In genomic region chr1:42241172-42241571, GRCm38 (mm10) we compare ENCODE assay signal across 30 mouse cellular contexts.
DNase-seq lines count a peak whose midpoint lies in the region; ATAC-seq and TF ChIP-seq lines count a peak whose summit lies in the region.
"Had no signal": no experiment of that assay in that cellular context is flagged by ENCODE, and none has a peak within 500 bp of the region (broad histone marks: within the 10 kb centered on the region; RNA-seq: fewer than 3 reads in every experiment).

No protein-coding gene starts in this region.

- 0 out of 2 replicates have a peak overlapping the region, but pooled peaks have one; percentile 19 for H3K27ac ChIP-seq in forebrain, embryonic 12.5 days
- no peak overlapping the region; the same call in 1 of the 2 replicates for H3K27ac ChIP-seq in forebrain, embryonic 16.5 days (ENCODE audit: low read length)
- no peak overlapping the region for H3K27ac ChIP-seq in heart, embryonic 10.5 days
- H3K27ac ChIP-seq in midbrain, embryonic 10.5 days (replicated peaks): peak overlapping the region; percentile 57; the same call in 1 of the 2 replicates
- no peak overlapping the region for H3K27ac ChIP-seq in midbrain, postnatal 0 days (ENCODE audit: low read depth, low read length)
- H3K27ac ChIP-seq in thymus, adult 2 months (ENCODE audit: control insufficient read depth, insufficient read depth, low read length): no peak overlapping the region
- H3K27ac ChIP-seq: embryonic facial prominence, embryonic 10.5 days; embryonic facial prominence, embryonic 13.5 days; gastrocnemius, adult 2 months; hindbrain, embryonic 15.5 days had no signal

- peak; percentile 38 for DNase-seq in heart, embryonic 10.5 days (ENCODE audit: low spot score)
- DNase-seq in heart, postnatal 10 days: no peak
- DNase-seq in midbrain, embryonic 10.5 days (ENCODE audit: low spot score): no peak
- no peak for DNase-seq in midbrain, postnatal 0 days (ENCODE audit: low spot score)
- no peak for DNase-seq in thymus, adult 2 months
- DNase-seq: adrenal gland, postnatal 10 days; adrenal gland, postnatal 36 days; B cell, adult 2 months; cerebellum, adult 11 months; cerebellum, adult 8-10 months; cerebellum, postnatal 10 days; cerebellum, postnatal 36 days; embryo, embryonic 11 days; gastrocnemius, adult 2 months; gastrocnemius, postnatal 14 days; heart, adult 18-20 months; heart, postnatal 36 days; kidney, adult 18-20 months; kidney, adult 9 months had no signal

- no peak for TF ChIP-seq CTCF in midbrain, postnatal 0 days (IDR thresholded peaks at IDR 0.05)
- TF ChIP-seq CTCF in thymus, adult 2 months (IDR thresholded peaks at IDR 0.05; ENCODE audit: borderline replicate concordance, control insufficient read depth, extremely low read depth, insufficient read depth, low read length, poor library complexity): no peak

- intact Hi-C loops in heart, postnatal 10 days (cut with DNase I): no loop called here

- H3K4me3 ChIP-seq in forebrain, embryonic 12.5 days (replicated peaks): no peak overlapping the region
- no peak overlapping the region for H3K4me3 ChIP-seq in forebrain, embryonic 16.5 days (replicated peaks; ENCODE audit: low read length)
- no peak overlapping the region for H3K4me3 ChIP-seq in heart, embryonic 10.5 days
- H3K4me3 ChIP-seq in midbrain, embryonic 10.5 days: no peak overlapping the region
- H3K4me3 ChIP-seq in midbrain, postnatal 0 days (ENCODE audit: low read depth, low read length): no peak overlapping the region
- H3K4me3 ChIP-seq in thymus, adult 2 months (ENCODE audit: control insufficient read depth, insufficient read depth, low read length): no peak overlapping the region
- H3K4me3 ChIP-seq: embryonic facial prominence, embryonic 10.5 days; embryonic facial prominence, embryonic 13.5 days; erythroblast, embryonic 14.5 days; gastrocnemius, adult 2 months; hindbrain, embryonic 12.5 days; hindbrain, embryonic 15.5 days had no signal

- H3K36me3 ChIP-seq in forebrain, embryonic 12.5 days (replicated peaks): no peaks in the 10 kb centered on the region
- H3K36me3 ChIP-seq in forebrain, embryonic 16.5 days (ENCODE audit: control insufficient read depth, insufficient read depth): no peaks in the 10 kb centered on the region
- H3K36me3 ChIP-seq in heart, embryonic 10.5 days: no peaks in the 10 kb centered on the region
- H3K36me3 ChIP-seq in midbrain, embryonic 10.5 days: no peaks in the 10 kb centered on the region
- H3K36me3 ChIP-seq in midbrain, postnatal 0 days (ENCODE audit: insufficient read depth, low read length): no peaks in the 10 kb centered on the region
- no peaks in the 10 kb centered on the region for H3K36me3 ChIP-seq in thymus, adult 2 months (ENCODE audit: control insufficient read depth, insufficient read depth, low read length)
- H3K36me3 ChIP-seq: embryonic facial prominence, embryonic 10.5 days; embryonic facial prominence, embryonic 13.5 days; G1E; hindbrain, embryonic 12.5 days; hindbrain, embryonic 15.5 days had no signal

- ATAC-seq in forebrain, embryonic 12.5 days (ENCODE audit: low FRiP score): no peak
- ATAC-seq in forebrain, embryonic 16.5 days: no peak
- no peak for ATAC-seq in midbrain, postnatal 0 days (ENCODE audit: low FRiP score)
- ATAC-seq: intestine, embryonic 16.5 days; Patski had no signal

- H3K9ac ChIP-seq in forebrain, embryonic 12.5 days: no peak overlapping the region
- H3K9ac ChIP-seq in forebrain, embryonic 16.5 days (replicated peaks; ENCODE audit: low read depth, low read length): no peak overlapping the region
- no peak overlapping the region for H3K9ac ChIP-seq in midbrain, postnatal 0 days (replicated peaks; ENCODE audit: low read length, poor library complexity, severe bottlenecking)
- H3K9ac ChIP-seq: embryonic facial prominence, embryonic 13.5 days; hindbrain, embryonic 12.5 days; hindbrain, embryonic 15.5 days had no signal

- no peaks in the 10 kb centered on the region for H3K9me3 ChIP-seq in forebrain, embryonic 12.5 days
- H3K9me3 ChIP-seq in forebrain, embryonic 16.5 days (ENCODE audit: control insufficient read depth, low read length): no peaks in the 10 kb centered on the region
- no peaks in the 10 kb centered on the region for H3K9me3 ChIP-seq in heart, embryonic 10.5 days
- no peaks in the 10 kb centered on the region for H3K9me3 ChIP-seq in midbrain, embryonic 10.5 days (replicated peaks)
- H3K9me3 ChIP-seq in midbrain, postnatal 0 days (ENCODE audit: low read length): no peaks in the 10 kb centered on the region
- H3K9me3 ChIP-seq: embryonic facial prominence, embryonic 10.5 days; embryonic facial prominence, embryonic 13.5 days; hindbrain, embryonic 12.5 days; hindbrain, embryonic 15.5 days had no signal

- no peak overlapping the region for H3K4me2 ChIP-seq in forebrain, embryonic 12.5 days
- H3K4me2 ChIP-seq in forebrain, embryonic 16.5 days (ENCODE audit: low read length): no peak overlapping the region
- no peak overlapping the region for H3K4me2 ChIP-seq in midbrain, postnatal 0 days (ENCODE audit: low read depth, low read length, poor library complexity, severe bottlenecking)
- H3K4me2 ChIP-seq: embryonic facial prominence, embryonic 13.5 days; hindbrain, embryonic 12.5 days; hindbrain, embryonic 15.5 days had no signal

- no peaks in the 10 kb centered on the region for H3K27me3 ChIP-seq in forebrain, embryonic 12.5 days
- no peaks in the 10 kb centered on the region for H3K27me3 ChIP-seq in forebrain, embryonic 16.5 days (replicated peaks; ENCODE audit: control insufficient read depth, insufficient read depth, low read length)
- no peaks in the 10 kb centered on the region for H3K27me3 ChIP-seq in heart, embryonic 10.5 days (ENCODE audit: insufficient read depth, poor library complexity, severe bottlenecking)
- H3K27me3 ChIP-seq in midbrain, embryonic 10.5 days (ENCODE audit: low read depth, poor library complexity, severe bottlenecking): no peaks in the 10 kb centered on the region
- no peaks in the 10 kb centered on the region for H3K27me3 ChIP-seq in midbrain, postnatal 0 days (ENCODE audit: insufficient read depth, low read length)
- H3K27me3 ChIP-seq in thymus, adult 2 months (ENCODE audit: control insufficient read depth, insufficient read depth, low read length): no peaks in the 10 kb centered on the region
- H3K27me3 ChIP-seq: CH12.LX; embryonic facial prominence, embryonic 13.5 days; hindbrain, embryonic 12.5 days; hindbrain, embryonic 15.5 days; Patski had no signal

- WGBS in forebrain, embryonic 12.5 days: 48% methylated on average over 9 of the region's 9 CpGs
- 24% methylated on average over 9 of the region's 9 CpGs for WGBS in forebrain, embryonic 16.5 days
- 65% methylated on average over 9 of the region's 9 CpGs for WGBS in heart, embryonic 10.5 days
- 85% methylated on average over 9 of the region's 9 CpGs for WGBS in midbrain, embryonic 10.5 days
- 60% methylated on average over 9 of the region's 9 CpGs for WGBS in midbrain, postnatal 0 days
- 82% methylated on average over 9 of the region's 9 CpGs for WGBS in thymus, adult 2 months

- TF ChIP-seq POLR2A in thymus, adult 2 months (IDR thresholded peaks at IDR 0.05; ENCODE audit: control insufficient read depth, extremely low read depth, insufficient read depth, low read length, poor library complexity): no peak

- peaks cover 34% of the 10 kb centered on the region for H3K4me1 ChIP-seq in forebrain, embryonic 12.5 days
- peaks cover 27% of the 10 kb centered on the region for H3K4me1 ChIP-seq in forebrain, embryonic 16.5 days (replicated peaks; ENCODE audit: control insufficient read depth, insufficient read depth, low read length)
- peaks cover 8% of the 10 kb centered on the region; the same call in 1 of the 2 replicates for H3K4me1 ChIP-seq in heart, embryonic 10.5 days
- peaks cover 36% of the 10 kb centered on the region for H3K4me1 ChIP-seq in midbrain, embryonic 10.5 days
- H3K4me1 ChIP-seq in midbrain, postnatal 0 days (ENCODE audit: insufficient read depth, low read length): peaks cover 5% of the 10 kb centered on the region
- H3K4me1 ChIP-seq in thymus, adult 2 months (replicated peaks; ENCODE audit: control insufficient read depth, insufficient read depth, low read length): no peaks in the 10 kb centered on the region

Comparison
In these comparisons a context has a peak if more than half of its experiments do, and no peak if none do; other contexts are left out.
1. H3K27ac ChIP-seq: peak in forebrain, embryonic 12.5 days (single experiment) and midbrain, embryonic 10.5 days (single experiment); none in forebrain, embryonic 16.5 days (single experiment), heart, embryonic 10.5 days (single experiment), midbrain, postnatal 0 days (single experiment) and thymus, adult 2 months (single experiment).